Mouse (Mus musculus) stomach, embryonic 14.5 days (tissue): ENCODE measurements around the gene Vcp. TPM values are rescaled to one million over a fixed set of nuclear protein-coding genes. Genes with fewer than 3 reads are reported as not detected.

Experiments
- ATAC-seq: fragments of 200-750 bp; cut with Nextera tagmentation; 2 replicates; pipeline ENCODE4 v1.8.0; 2017; ENCODE audit warnings: low read depth, moderate TSS enrichment; ENCODE audit not compliant: insufficient number of reproducible peaks, insufficient read depth, low FRiP score
- H3K27ac ChIP-seq: fragments of 300-500 bp; sonication (generic); 2 replicates; pipeline ENCODE4 v1.5.1; 2014; ENCODE audit warnings: mild to moderate bottlenecking, low read length, moderate library complexity, mixed read lengths
- H3K27me3 ChIP-seq: fragments of 300-500 bp; sonication (generic); 2 replicates; pipeline ENCODE4 v1.6.1; 2014; ENCODE audit warnings: low read length, control low read depth, mixed read lengths; ENCODE audit not compliant: control insufficient read depth, insufficient read depth
- H3K36me3 ChIP-seq: fragments of 300-500 bp; sonication (generic); 2 replicates; pipeline ENCODE4 v1.6.1; 2014; ENCODE audit warnings: mild to moderate bottlenecking, control low read depth, low read length, moderate library complexity, mixed read lengths; ENCODE audit not compliant: control insufficient read depth, insufficient read depth
- H3K4me1 ChIP-seq: fragments of 300-500 bp; sonication (generic); 2 replicates; pipeline ENCODE4 v1.6.1; 2014; ENCODE audit warnings: low read length, control low read depth, mixed read lengths; ENCODE audit not compliant: control insufficient read depth, insufficient read depth
- H3K4me2 ChIP-seq: fragments of 300-500 bp; sonication (generic); replicated peaks from 2 replicates; pipeline ENCODE4 v1.6.1; 2014; ENCODE audit warnings: low read depth, low read length, control low read depth
- H3K4me3 ChIP-seq: fragments of 300-500 bp; sonication (generic); 2 replicates; pipeline ENCODE4 v1.5.1; 2014; ENCODE audit warnings: low read depth, low read length, control low read depth
- H3K9ac ChIP-seq: fragments of 300-500 bp; sonication (generic); replicated peaks from 2 replicates; pipeline ENCODE4 v1.6.1; 2014; ENCODE audit warnings: low read depth, mild to moderate bottlenecking, control low read depth, low read length, moderate library complexity, mixed read lengths
- H3K9me3 ChIP-seq: fragments of 300-500 bp; sonication (generic); 2 replicates; pipeline ENCODE4 v1.6.1; 2016; ENCODE audit warnings: low read depth, low read length, control low read depth; ENCODE audit not compliant: control insufficient read depth
- WGBS: fragments of 180-500 bp; shearing (Covaris S2); extraction: QIAGEN DNeasy Blood & Tissue Kit; methylation state at CpG from one replicate; pipeline ENCODE4 v1.1.7; 2014; 5-methylcytosine and 5-hydroxymethylcytosine counted together
- polyA plus RNA-seq: library from polyadenylated mRNA; unstranded; fragments of >200 nt; fragmentation: Nextera tagmentation; extraction: Ambion mirVana; gene quantifications from 2 replicates; pipeline ENCODE4 v1.2.1, GENCODE M21; 2014

The Vcp gene
- polyA plus RNA-seq, 1 experiment from 2014 or later = 473 TPM

- Histone ChIP-seq H3K27me3 (no peaks in the 10 kb centered on the region), H3K27ac (0 out of 2 replicates have a peak overlapping the region, but pooled peaks have one; percentile 33), H3K4me3 (no peak overlapping the region), H3K9ac (no peak overlapping the region), H3K36me3 (peaks cover 6% of the 10 kb centered on the region; the same call in 1 of the 2 replicates), H3K9me3 (no peaks in the 10 kb centered on the region), H3K4me1 (peaks cover 24% of the 10 kb centered on the region), H3K4me2 (no peak overlapping the region)
- ATAC-seq = no peak
- WGBS = 59% methylated on average over 9 of the region's 9 CpGs
Observed at GRCm38 (mm10) chr4:43040881-43041547, 40.7 kb upstream of the Vcp start.

- Histone ChIP-seq H3K4me1 (peaks cover 23% of the 10 kb centered on the region), H3K4me3 (peak overlapping the region; percentile 54), H3K4me2 (peak overlapping the region; percentile 43), H3K36me3 (peaks cover 7% of the 10 kb centered on the region; the same call in 1 of the 2 replicates), H3K27me3 (no peaks in the 10 kb centered on the region), H3K27ac (peak overlapping the region; percentile 58; the same call in 1 of the 2 replicates), H3K9me3 (no peaks in the 10 kb centered on the region), H3K9ac (peak overlapping the region; percentile 49; the same call in 1 of the 2 replicates)
- ATAC-seq = peak; percentile 97
- under 1% methylated on average over 25 of the region's 25 CpGs for WGBS
Observed at GRCm38 (mm10) chr4:43040114-43040572, 39.8 kb upstream of the Vcp start.

GRCm38 (mm10) chr4:43039609-43040008 lies 39.3 kb upstream of the Vcp start:
- Histone ChIP-seq H3K4me3 (peak overlapping the region; percentile 54), H3K9me3 (no peaks in the 10 kb centered on the region), H3K27ac (peak overlapping the region; percentile 58; the same call in 1 of the 2 replicates), H3K4me1 (peaks cover 18% of the 10 kb centered on the region), H3K9ac (peak overlapping the region; percentile 49; the same call in 1 of the 2 replicates), H3K4me2 (peak overlapping the region; percentile 43), H3K36me3 (peaks cover 9% of the 10 kb centered on the region; the same call in 1 of the 2 replicates), H3K27me3 (no peaks in the 10 kb centered on the region)
- no peak for ATAC-seq
- 3% methylated on average over 11 of the region's 11 CpGs for WGBS

DNA sequence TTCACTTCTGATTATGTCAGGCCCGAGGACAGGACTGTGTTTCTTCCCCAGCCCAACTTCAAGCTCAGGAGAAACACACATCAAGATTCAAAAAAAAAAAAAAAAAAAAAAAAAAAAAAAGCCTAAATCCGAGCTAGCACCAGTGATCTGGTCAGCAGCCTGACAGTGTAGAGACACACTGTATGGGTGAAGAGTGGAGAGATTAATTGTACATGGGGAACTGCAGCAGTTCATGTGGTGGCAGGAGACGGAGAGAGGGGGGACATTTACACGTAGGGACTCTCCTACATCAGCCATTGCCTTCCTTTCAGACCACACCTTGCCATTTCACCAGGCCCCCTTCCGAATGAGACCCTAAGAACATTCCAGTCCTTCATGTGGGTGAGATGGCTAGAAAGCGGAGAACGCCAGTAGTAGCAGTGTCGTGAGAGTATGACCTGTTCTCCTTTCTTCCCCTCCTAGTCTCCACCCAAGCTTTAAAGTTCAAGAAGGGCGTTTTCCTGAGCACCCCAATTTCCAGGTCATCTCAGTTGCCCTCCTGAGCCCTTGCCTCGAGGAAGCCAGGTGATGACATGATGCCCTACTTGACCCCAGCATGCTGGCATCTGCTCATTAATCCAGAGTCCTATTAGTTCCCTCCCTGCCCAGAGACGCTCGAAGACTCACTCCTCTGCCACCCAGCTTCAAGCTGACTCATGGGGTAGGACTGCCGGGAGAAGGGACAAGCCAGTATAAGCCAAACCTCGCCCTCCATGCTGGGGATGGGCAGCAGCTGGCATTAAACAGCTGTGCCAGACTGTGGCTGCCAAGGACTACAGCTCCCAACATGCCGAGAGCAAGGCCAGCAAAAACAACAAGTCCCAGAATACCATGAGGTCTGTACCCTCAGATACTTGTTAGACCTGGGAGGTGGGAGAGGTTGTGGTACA lies 38.5 kb upstream of the Vcp start:
- H3K36me3 ChIP-seq = peaks cover 17% of the 10 kb centered on the region; the same call in 1 of the 2 replicates
- no peaks in the 10 kb centered on the region for H3K27me3 ChIP-seq
- no peak overlapping the region for H3K27ac ChIP-seq
- no peak for ATAC-seq
- peak overlapping the region; percentile 49; the same call in 1 of the 2 replicates for H3K9ac ChIP-seq
- H3K9me3 ChIP-seq = no peaks in the 10 kb centered on the region
- H3K4me3 ChIP-seq = peak overlapping the region; percentile 54; the same call in 1 of the 2 replicates
- peak overlapping the region; percentile 43 for H3K4me2 ChIP-seq
- peaks cover 11% of the 10 kb centered on the region for H3K4me1 ChIP-seq
- 52% methylated on average over 15 of the region's 15 CpGs for WGBS

DNA sequence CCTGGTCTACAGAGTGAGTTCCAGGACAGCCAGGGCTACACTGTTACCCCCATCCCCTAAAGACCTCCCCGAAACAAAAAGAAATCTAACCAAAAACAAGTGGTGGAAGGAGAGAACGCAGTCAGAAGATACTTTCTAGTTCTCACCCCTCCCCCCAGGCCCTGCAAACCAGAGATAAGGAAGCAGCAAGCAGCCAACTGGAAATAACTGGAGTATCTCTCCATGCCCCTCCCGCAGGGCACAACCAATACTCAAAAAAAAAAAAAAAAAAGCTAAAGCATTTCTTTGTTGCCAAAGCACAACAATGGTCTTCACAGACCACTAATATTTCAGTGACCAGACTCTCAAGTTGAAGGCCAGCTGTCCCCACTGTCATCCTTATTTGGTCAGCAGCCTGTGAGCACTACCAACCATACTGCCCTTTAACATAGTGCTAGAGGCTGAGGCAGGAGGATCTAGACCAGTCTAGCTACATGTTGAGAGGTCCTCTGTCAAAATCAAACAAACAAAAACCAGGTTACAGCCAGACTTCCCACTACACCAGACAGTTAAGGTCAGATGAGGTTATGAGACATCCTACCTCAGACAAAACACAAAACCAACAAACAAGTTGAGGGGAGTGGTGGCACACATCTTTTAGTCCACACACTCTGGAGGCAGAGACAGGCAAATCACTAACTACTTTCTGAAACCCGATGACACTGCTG lies 37.7 kb upstream of the Vcp start:
- Histone ChIP-seq H3K27ac (no peak overlapping the region), H3K9ac (no peak overlapping the region), H3K4me1 (peaks cover 8% of the 10 kb centered on the region), H3K36me3 (peaks cover 23% of the 10 kb centered on the region; the same call in 1 of the 2 replicates), H3K4me3 (no peak overlapping the region), H3K27me3 (no peaks in the 10 kb centered on the region), H3K9me3 (no peaks in the 10 kb centered on the region), H3K4me2 (no peak overlapping the region)
- 75% methylated on average over 4 of the region's 4 CpGs for WGBS
- no peak for ATAC-seq

DNA sequence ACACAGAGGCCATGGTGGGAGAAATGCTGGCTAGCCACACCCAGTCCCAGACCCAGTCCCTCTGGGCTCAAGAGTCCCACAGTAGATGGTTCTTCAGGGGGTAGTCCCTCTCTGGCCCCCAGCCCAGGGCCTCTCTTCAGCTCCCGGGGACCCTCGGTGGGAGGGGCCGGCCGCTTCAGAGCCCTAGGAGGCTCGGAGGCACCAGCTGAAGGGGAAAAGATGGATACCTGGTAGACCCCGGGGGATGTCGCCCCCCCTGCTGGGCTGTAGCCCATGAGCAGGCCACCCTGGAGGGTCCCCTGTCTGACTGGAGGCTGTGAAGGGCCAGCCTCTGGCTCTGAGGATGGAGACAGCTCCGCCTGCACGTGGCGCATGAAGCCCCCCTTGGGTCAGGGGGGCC lies 36.0 kb upstream of the Vcp start:
- no peak overlapping the region for H3K4me3 ChIP-seq
- no peak overlapping the region for H3K4me2 ChIP-seq
- no peaks in the 10 kb centered on the region for H3K9me3 ChIP-seq
- no peak overlapping the region for H3K9ac ChIP-seq
- no peak overlapping the region for H3K27ac ChIP-seq
- H3K27me3 ChIP-seq = no peaks in the 10 kb centered on the region
- no peak for ATAC-seq
- WGBS = 92% methylated on average over 10 of the region's 10 CpGs
- H3K36me3 ChIP-seq = peaks cover 23% of the 10 kb centered on the region; the same call in 1 of the 2 replicates
- peaks cover 12% of the 10 kb centered on the region for H3K4me1 ChIP-seq

- H3K9ac ChIP-seq = no peak overlapping the region
- no peak for ATAC-seq
- 85% methylated on average over 6 of the region's 6 CpGs for WGBS
- H3K4me3 ChIP-seq = no peak overlapping the region
- no peaks in the 10 kb centered on the region for H3K27me3 ChIP-seq
- H3K4me1 ChIP-seq = peaks cover 12% of the 10 kb centered on the region
- H3K36me3 ChIP-seq = peaks cover 23% of the 10 kb centered on the region; the same call in 1 of the 2 replicates
- no peak overlapping the region for H3K4me2 ChIP-seq
- H3K9me3 ChIP-seq = no peaks in the 10 kb centered on the region
- no peak overlapping the region for H3K27ac ChIP-seq
Observed at GRCm38 (mm10) chr4:43035851-43036250, 35.5 kb upstream of the Vcp start.

GRCm38 (mm10) chr4:43033481-43033880 lies 33.2 kb upstream of the Vcp start:
- no peak overlapping the region for H3K9ac ChIP-seq
- no peaks in the 10 kb centered on the region for H3K9me3 ChIP-seq
- H3K27me3 ChIP-seq = no peaks in the 10 kb centered on the region
- H3K36me3 ChIP-seq = peaks cover 36% of the 10 kb centered on the region; the same call in 1 of the 2 replicates
- no peak overlapping the region for H3K4me2 ChIP-seq
- peaks cover 10% of the 10 kb centered on the region; the same call in 1 of the 2 replicates for H3K4me1 ChIP-seq
- no peak for ATAC-seq
- no peak overlapping the region for H3K27ac ChIP-seq
- no peak overlapping the region for H3K4me3 ChIP-seq
- WGBS = 80% methylated on average over 14 of the region's 14 CpGs
